Mouse (Mus musculus) heart, postnatal 0 days (tissue): ENCODE measurements around the gene Cmya5.

ENCODE experiments used
- CTCF ChIP-seq: IDR thresholded peaks from 2 replicates; pipeline ENCODE4 v1.5.1; 2016; ENCODE audit warnings: antibody characterized with exemption, control low read depth, low read depth
- EP300 ChIP-seq: IDR thresholded peaks from 2 replicates; pipeline ENCODE4 v1.6.1; 2016; ENCODE audit warnings: antibody characterized with exemption, low read depth

DNA sequence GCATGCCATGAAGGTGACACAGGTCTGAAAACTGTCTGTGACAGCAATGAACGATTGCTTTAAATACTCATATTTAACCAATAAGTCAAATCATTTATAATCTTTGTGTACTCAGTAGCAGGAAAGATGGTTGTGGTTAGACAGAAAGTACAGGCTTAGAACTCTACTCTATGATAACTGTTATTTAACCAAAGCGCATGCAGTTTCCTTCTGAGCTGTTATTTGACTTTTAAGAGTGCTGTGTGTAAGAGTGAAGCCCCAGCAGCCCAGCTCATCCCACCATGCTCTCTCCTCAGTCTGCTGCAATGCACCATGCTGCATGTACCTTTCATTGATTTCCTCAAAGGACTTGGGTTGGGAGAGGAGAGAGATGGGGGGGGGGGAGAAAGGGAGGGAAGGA lies 63.7 kb downstream of the Cmya5 start:
- TF ChIP-seq CTCF: no peak
- no peak for TF ChIP-seq EP300
